Mouse (Mus musculus) stomach, postnatal 0 days (tissue): Measurements from ENCODE around the gene Skap1.

Experiments
- CTCF ChIP-seq: IDR thresholded peaks from 2 replicates; pipeline ENCODE4 v1.5.1; 2016; ENCODE audit warnings: antibody characterized with exemption, low read depth, mild to moderate bottlenecking, moderate library complexity
- EP300 ChIP-seq: optimal IDR thresholded peaks from 2 replicates; pipeline ENCODE3; 2016; ENCODE audit warnings: antibody characterized with exemption

GRCm38 (mm10) chr11:96461766-96462165 is 2.6 kb upstream of the Skap1 start:
- TF ChIP-seq CTCF (no peak), EP300 (no peak)
